Mouse (Mus musculus) erythroblast, embryonic 14.5 days (primary cell): Measurements from ENCODE around the gene Mindy4. TPM values are rescaled to one million over a fixed set of nuclear protein-coding genes. Genes with fewer than 3 reads are reported as not detected.

Source experiments
- H3K27me3 ChIP-seq: 2 replicates; pipeline ENCODE4 v1.6.1; 2012; ENCODE audit warnings: inconsistent platforms; ENCODE audit not compliant: control insufficient read depth
- H3K36me3 ChIP-seq: 2 replicates; pipeline ENCODE4 v1.6.1; 2012; ENCODE audit warnings: mild to moderate bottlenecking, inconsistent platforms; ENCODE audit not compliant: control insufficient read depth
- H3K4me1 ChIP-seq: 2 replicates; pipeline ENCODE4 v1.6.1; 2012; ENCODE audit warnings: inconsistent platforms; ENCODE audit not compliant: control insufficient read depth
- H3K4me3 ChIP-seq: replicated peaks from 2 replicates; pipeline ENCODE3; 2012; ENCODE audit warnings: moderate library complexity, mild to moderate bottlenecking, inconsistent platforms
- H3K9me3 ChIP-seq: 2 replicates; pipeline ENCODE4 v1.6.1; 2012; ENCODE audit warnings: low read length, inconsistent platforms, mixed read lengths; ENCODE audit not compliant: control insufficient read depth
- GATA1 ChIP-seq: IDR thresholded peaks from 2 replicates; pipeline ENCODE4 v1.6.1; 2012; ENCODE audit warnings: low read length, inconsistent platforms, mixed read lengths
- TAL1 ChIP-seq: IDR thresholded peaks from 3 replicates; pipeline ENCODE4 v1.6.1; 2012; ENCODE audit warnings: low read length, inconsistent platforms, mixed read lengths
- polyA plus RNA-seq: library from polyadenylated mRNA; stranded (reverse); fragments of >175 nt; gene quantifications from 2 replicates; pipeline ENCODE4 v1.2.3, GENCODE M21; 2012

The Mindy4 gene
- polyA plus RNA-seq, 1 experiment = 0.01 TPM

- H3K27me3 ChIP-seq = no peaks in the 10 kb centered on the region
- H3K9me3 ChIP-seq = peaks cover 7% of the 10 kb centered on the region
- no peaks in the 10 kb centered on the region for H3K36me3 ChIP-seq
- peaks cover 43% of the 10 kb centered on the region for H3K4me1 ChIP-seq
- H3K4me3 ChIP-seq = no peak overlapping the region
- TF ChIP-seq TAL1 = no peak
- no peak for TF ChIP-seq GATA1
Observed at GRCm38 (mm10) chr6:55280979-55281378, 77.8 kb downstream of the Mindy4 start.

- Histone ChIP-seq H3K4me1 (peaks cover 38% of the 10 kb centered on the region), H3K4me3 (no peak overlapping the region), H3K36me3 (no peaks in the 10 kb centered on the region), H3K27me3 (no peaks in the 10 kb centered on the region), H3K9me3 (peaks cover 7% of the 10 kb centered on the region)
- no peak for TF ChIP-seq TAL1
- no peak for TF ChIP-seq GATA1
Observed at GRCm38 (mm10) chr6:55281687-55282086, 78.5 kb downstream of the Mindy4 start.

- Histone ChIP-seq H3K4me1 (peaks cover 38% of the 10 kb centered on the region), H3K4me3 (no peak overlapping the region), H3K36me3 (no peaks in the 10 kb centered on the region), H3K9me3 (peaks cover 7% of the 10 kb centered on the region), H3K27me3 (no peaks in the 10 kb centered on the region)
- TF ChIP-seq GATA1 (no peak), TAL1 (no peak)
Observed at GRCm38 (mm10) chr6:55282348-55282747, 79.2 kb downstream of the Mindy4 start.

GRCm38 (mm10) chr6:55285218-55285617 lies 82.0 kb downstream of the Mindy4 start:
- Histone ChIP-seq H3K4me1 (peaks cover 16% of the 10 kb centered on the region), H3K36me3 (no peaks in the 10 kb centered on the region), H3K27me3 (no peaks in the 10 kb centered on the region), H3K9me3 (peaks cover 7% of the 10 kb centered on the region), H3K4me3 (no peak overlapping the region)
- TF ChIP-seq GATA1 = no peak
- TF ChIP-seq TAL1 = no peak

GRCm38 (mm10) chr6:55288007-55288602 lies 84.9 kb downstream of the Mindy4 start:
- TF ChIP-seq GATA1 (no peak), TAL1 (no peak)
- H3K9me3 ChIP-seq = peaks cover 2% of the 10 kb centered on the region
- peaks cover 20% of the 10 kb centered on the region for H3K4me1 ChIP-seq

GRCm38 (mm10) chr6:55294549-55295131 lies 91.5 kb downstream of the Mindy4 start:
- no peaks in the 10 kb centered on the region for H3K27me3 ChIP-seq
- TF ChIP-seq TAL1 (no peak), GATA1 (no peak)
- no peak overlapping the region for H3K4me3 ChIP-seq
- H3K36me3 ChIP-seq = no peaks in the 10 kb centered on the region
- H3K9me3 ChIP-seq = no peaks in the 10 kb centered on the region
- peaks cover 27% of the 10 kb centered on the region for H3K4me1 ChIP-seq

More at GRCm38 (mm10) chr6:55288007-55288602, 84.9 kb downstream of the Mindy4 start:
- Histone ChIP-seq H3K36me3 (no peaks in the 10 kb centered on the region), H3K4me3 (no peak overlapping the region), H3K27me3 (no peaks in the 10 kb centered on the region)

- no peaks in the 10 kb centered on the region for H3K36me3 ChIP-seq
- no peaks in the 10 kb centered on the region for H3K27me3 ChIP-seq
- H3K4me1 ChIP-seq = peaks cover 33% of the 10 kb centered on the region
- H3K4me3 ChIP-seq = no peak overlapping the region
- H3K9me3 ChIP-seq = no peaks in the 10 kb centered on the region
- no peak for TF ChIP-seq TAL1
Observed at GRCm38 (mm10) chr6:55295325-55295724, 92.1 kb downstream of the Mindy4 start.

GRCm38 (mm10) chr6:55299482-55299881 lies 96.3 kb downstream of the Mindy4 start:
- peaks cover 36% of the 10 kb centered on the region for H3K4me1 ChIP-seq
- H3K4me3 ChIP-seq = no peak overlapping the region
- TF ChIP-seq GATA1 (no peak), TAL1 (no peak)
- no peaks in the 10 kb centered on the region for H3K27me3 ChIP-seq
- H3K36me3 ChIP-seq = no peaks in the 10 kb centered on the region
- no peaks in the 10 kb centered on the region for H3K9me3 ChIP-seq

- H3K27me3 ChIP-seq = no peaks in the 10 kb centered on the region
- no peaks in the 10 kb centered on the region for H3K9me3 ChIP-seq
- TF ChIP-seq GATA1 (no peak), TAL1 (no peak)
- H3K36me3 ChIP-seq = no peaks in the 10 kb centered on the region
- H3K4me1 ChIP-seq = peaks cover 32% of the 10 kb centered on the region
- H3K4me3 ChIP-seq = no peak overlapping the region
Observed at GRCm38 (mm10) chr6:55299917-55300316, 96.7 kb downstream of the Mindy4 start.
